ENCODE assay signal across 8 mouse cellular contexts in genomic region chr7:79391883-79392649, GRCm38 (mm10). TPM values are rescaled to one million over a fixed set of nuclear protein-coding genes. Genes with fewer than 3 reads are reported as not detected.
A peak's percentile ranks its signal among the peaks of the same experiment; 100 is the strongest.
DNase-seq lines count a peak whose midpoint lies in the region; ATAC-seq lines count a peak whose summit lies in the region.

Fanci (plus strand) TSS chr7:79391929.

- under 1% methylated on average over 44 of the region's 44 CpGs for WGBS in heart, embryonic 13.5 days
- WGBS in liver, embryonic 12.5 days (ENCODE audit: insufficient replicate concordance), result under 1% methylated on average over 44 of the region's 44 CpGs
- under 1% methylated on average over 44 of the region's 44 CpGs for WGBS in stomach, embryonic 15.5 days

- peak; percentile 96 for DNase-seq in CD4-positive, CD25-positive, alpha-beta regulatory T cell, adult 2 months (ENCODE audit: low read depth, low spot score)
- peak; percentile 26 for DNase-seq in fat pad, adult 2 months (ENCODE audit: extremely low read depth, low read depth, low spot score)
- peak; percentile 98 for DNase-seq in kidney, postnatal 10 days
- peak; percentile 90 to 92 for DNase-seq in natural killer cell, adult 2 months (ENCODE audit: low spot score in 2 of 2)

- ATAC-seq in heart, embryonic 13.5 days (ENCODE audit: extremely low read depth, insufficient number of reproducible peaks, low FRiP score, low TSS enrichment), result peak; percentile 84
- peak; percentile 90 for ATAC-seq in liver, embryonic 12.5 days
- peak; percentile 91 for ATAC-seq in stomach, embryonic 15.5 days (ENCODE audit: insufficient read depth, low FRiP score, low read depth)

- peak within 1 kb of the TSS; percentile 82 for H3K9ac ChIP-seq in heart, embryonic 13.5 days
- peak within 1 kb of the TSS; percentile 82 for H3K9ac ChIP-seq in liver, embryonic 12.5 days
- H3K9ac ChIP-seq in stomach, embryonic 15.5 days, result peak within 1 kb of the TSS; percentile 38

- H3K4me1 ChIP-seq in brown adipose tissue, adult 24 weeks (ENCODE audit: control insufficient read depth, insufficient read depth, insufficient read length, low read length), result no peaks in the 10 kb centered on the region
- H3K4me1 ChIP-seq in heart, embryonic 13.5 days, result peaks cover 9% of the 10 kb centered on the region
- peaks cover 15% of the 10 kb centered on the region for H3K4me1 ChIP-seq in liver, embryonic 12.5 days
- peaks cover 3% of the 10 kb centered on the region; the same call in 1 of the 2 replicates for H3K4me1 ChIP-seq in stomach, embryonic 15.5 days

- H3K9me3 ChIP-seq in heart, embryonic 13.5 days, result no peaks in the 10 kb centered on the region
- H3K9me3 ChIP-seq in liver, embryonic 12.5 days (replicated peaks), result no peaks in the 10 kb centered on the region
- no peaks in the 10 kb centered on the region for H3K9me3 ChIP-seq in stomach, embryonic 15.5 days

- peak within 1 kb of the TSS; percentile 76 for H3K27ac ChIP-seq in brown adipose tissue, adult 24 weeks (replicated peaks; ENCODE audit: low read depth, low read length)
- peak within 1 kb of the TSS; percentile 82 for H3K27ac ChIP-seq in heart, embryonic 13.5 days (replicated peaks)
- H3K27ac ChIP-seq in liver, embryonic 12.5 days, result peak within 1 kb of the TSS; percentile 88
- H3K27ac ChIP-seq in stomach, embryonic 15.5 days, result peak within 1 kb of the TSS; percentile 72

- H3K36me3 ChIP-seq in heart, embryonic 13.5 days, result no peaks in the 10 kb centered on the region
- H3K36me3 ChIP-seq in liver, embryonic 12.5 days, result peaks cover 10% of the 10 kb centered on the region
- H3K36me3 ChIP-seq in stomach, embryonic 15.5 days, result no peaks in the 10 kb centered on the region

- 0 out of 2 replicates have a peak, but pooled peaks cover 6% of the 10 kb centered on the region for H3K27me3 ChIP-seq in heart, embryonic 13.5 days (replicated peaks)
- peaks cover 10% of the 10 kb centered on the region; the same call in 1 of the 2 replicates for H3K27me3 ChIP-seq in liver, embryonic 12.5 days (replicated peaks)
- H3K27me3 ChIP-seq in stomach, embryonic 15.5 days (replicated peaks), result no peaks in the 10 kb centered on the region

- peak within 1 kb of the TSS; percentile 79 for H3K4me3 ChIP-seq in brown adipose tissue, adult 24 weeks (ENCODE audit: insufficient read depth, low read depth, low read length)
- peak within 1 kb of the TSS; percentile 70 for H3K4me3 ChIP-seq in heart, embryonic 13.5 days
- H3K4me3 ChIP-seq in liver, embryonic 12.5 days, result peak within 1 kb of the TSS; percentile 77
- peak within 1 kb of the TSS; percentile 62 for H3K4me3 ChIP-seq in stomach, embryonic 15.5 days (replicated peaks)

- H3K4me2 ChIP-seq in heart, embryonic 13.5 days, result peak within 1 kb of the TSS; percentile 91
- peak within 1 kb of the TSS; percentile 93 for H3K4me2 ChIP-seq in liver, embryonic 12.5 days
- H3K4me2 ChIP-seq in stomach, embryonic 15.5 days, result peak within 1 kb of the TSS; percentile 91

RNA-seq across cellular contexts. Expression of gene Fanci, which starts in this region (rescaled TPM):
- polyA plus RNA-seq in brown adipose tissue, adult 24 weeks (2012; ENCODE audit: insufficient read depth, insufficient read length, missing spikeins), result 0.63 TPM in 1 of 2 replicates, not detected in the other
- polyA plus RNA-seq in heart, embryonic 13.5 days (2015; fragmentation: Nextera tagmentation; extraction: Ambion mirVana), result 8.1 and 9.3 TPM in 2 replicates
- 13.8 and 14.4 TPM in 2 replicates for polyA plus RNA-seq in liver, embryonic 12.5 days (2016; fragmentation: Nextera tagmentation; extraction: Ambion mirVana)
- 7.8 and 9.7 TPM in 2 replicates for polyA plus RNA-seq in stomach, embryonic 15.5 days (2015; fragmentation: Nextera tagmentation; extraction: Ambion mirVana)

Comparison
In these comparisons a context has a peak if more than half of its experiments do, and no peak if none do; other contexts are left out.
1. Peak in every context shown above with its lines: DNase-seq, ATAC-seq, H3K4me3 ChIP-seq and H3K27ac ChIP-seq.
2. DNase-seq: peak in every context shown above with its lines; median percentile 98 in kidney, postnatal 10 days; 96 in CD4-positive, CD25-positive, alpha-beta regulatory T cell, adult 2 months; 91 in natural killer cell, adult 2 months; 26 in fat pad, adult 2 months.